21 mouse cellular contexts compared by ENCODE assay signal in the genomic region with DNA sequence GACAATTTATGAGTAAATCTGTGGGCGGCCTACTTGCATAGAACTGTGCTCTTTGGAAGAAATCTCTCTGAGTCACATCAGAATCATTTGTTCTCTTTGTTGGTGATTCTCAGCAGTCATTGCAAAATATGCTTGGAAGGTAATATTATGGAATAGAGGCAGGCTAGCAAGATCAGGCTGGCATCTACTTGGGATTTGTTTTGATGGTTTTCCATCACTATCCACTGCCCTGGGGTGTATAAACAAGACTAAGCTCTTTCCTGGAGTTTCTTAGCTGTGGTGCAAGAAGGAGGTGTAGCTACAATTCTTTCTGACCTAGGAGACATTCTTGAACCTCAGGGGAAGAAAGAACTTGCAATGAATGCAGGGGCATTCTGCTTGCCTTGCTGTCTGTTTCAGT.
"Had no signal": no experiment of that assay in that cellular context is flagged by ENCODE, and none has a peak within 500 bp of the region (broad histone marks: within the 10 kb centered on the region; RNA-seq: fewer than 3 reads in every experiment).

No protein-coding gene starts in this region.

- DNase-seq: cerebellum, adult 8-10 months; cerebellum, adult 9-10 months; cerebellum, adult 9-11 months; cerebellum, postnatal 10 days; cerebellum, postnatal 14 days; cerebellum, postnatal 25 days; cerebellum, postnatal 36 days; embryo, embryonic 11 days; forebrain, postnatal 0 days; gastrocnemius, adult 2 months; gastrocnemius, postnatal 10 days; gastrocnemius, postnatal 14 days; gastrocnemius, postnatal 25 days; gastrocnemius, postnatal 36 days; heart, adult 11 months; heart, adult 18-20 months; heart, adult 2 months had no signal

- ATAC-seq: forebrain, embryonic 13.5 days; forebrain, embryonic 14.5 days; forebrain, embryonic 15.5 days; forebrain, embryonic 16.5 days; forebrain, postnatal 0 days had no signal
